In the genomic region with DNA sequence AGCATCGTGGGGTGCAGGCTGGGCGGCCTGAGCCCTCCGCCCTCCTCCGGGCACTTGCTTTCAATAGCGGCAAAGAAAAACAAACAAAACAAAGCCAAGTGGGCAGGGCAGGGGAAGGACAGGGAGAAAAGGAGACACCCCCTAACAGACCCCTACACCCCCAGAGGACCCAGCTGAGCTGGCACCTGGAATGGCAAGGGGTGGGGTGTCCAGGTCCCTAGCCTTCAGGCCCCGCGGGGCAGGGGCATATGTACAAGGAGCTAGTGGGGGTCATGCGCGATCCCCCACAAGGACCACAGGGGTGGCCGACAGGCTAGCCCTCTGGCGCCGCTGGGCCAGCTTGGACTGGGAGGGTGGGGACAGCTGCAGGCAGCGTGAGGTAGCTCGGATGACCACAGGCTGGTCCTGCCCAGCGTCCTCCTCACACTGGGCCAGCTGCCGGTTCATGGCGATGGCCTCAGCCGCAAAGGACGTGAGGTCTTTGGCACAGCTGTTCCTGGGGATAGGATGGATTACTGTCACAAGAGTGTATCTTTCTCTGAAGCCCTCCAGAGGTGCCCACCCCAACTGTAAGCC, we compare ENCODE assay signal across 18 mouse cellular contexts. TPM values are rescaled to one million over a fixed set of nuclear protein-coding genes. Genes with fewer than 3 reads are reported as not detected.
DNase-seq lines count a peak whose midpoint lies in the region; ATAC-seq and TF ChIP-seq lines count a peak whose summit lies in the region.
"Had no signal": no experiment of that assay in that cellular context is flagged by ENCODE, and none has a peak within 500 bp of the region (broad histone marks: within the 10 kb centered on the region; RNA-seq: fewer than 3 reads in every experiment).

No protein-coding gene starts in this region.

- no peak overlapping the region for H3K4me2 ChIP-seq in embryonic facial prominence, embryonic 13.5 days
- H3K4me2 ChIP-seq in limb, embryonic 14.5 days (replicated peaks; ENCODE audit: low read depth, low read length, severe bottlenecking), result no peak overlapping the region
- H3K4me2 ChIP-seq: forebrain, embryonic 12.5 days had no signal

- 69% methylated on average over 19 of the region's 19 CpGs for whole genome bisulfite sequencing in cerebellum, adult 2 months
- WGBS in kidney, adult 2 months, result 62% methylated on average over 19 of the region's 19 CpGs
- WGBS in embryonic facial prominence, embryonic 13.5 days, result 86% methylated on average over 19 of the region's 19 CpGs
- 78% methylated on average over 17 of the region's 19 CpGs for WGBS in limb, embryonic 14.5 days

- H3K9me3 ChIP-seq in embryonic facial prominence, embryonic 13.5 days, result no peaks in the 10 kb centered on the region
- H3K9me3 ChIP-seq in limb, embryonic 14.5 days (ENCODE audit: control insufficient read depth, low read length), result no peaks in the 10 kb centered on the region
- H3K9me3 ChIP-seq: forebrain, embryonic 12.5 days had no signal

- TF ChIP-seq POLR2A in cerebellum, adult 2 months (IDR thresholded peaks at IDR 0.05; ENCODE audit: borderline replicate concordance, insufficient read depth, low read length), result no peak
- TF ChIP-seq POLR2A in kidney, adult 2 months (IDR thresholded peaks at IDR 0.05; ENCODE audit: low read depth, low read length), result no peak
- TF ChIP-seq POLR2A in limb, embryonic 14.5 days (IDR thresholded peaks at IDR 0.05; ENCODE audit: borderline replicate concordance, extremely low read depth, insufficient read depth, insufficient read length), result no peak

- H3K36me3 ChIP-seq in kidney, adult 2 months (ENCODE audit: control insufficient read depth, insufficient read depth, low read length), result peaks cover 12% of the 10 kb centered on the region
- H3K36me3 ChIP-seq in embryonic facial prominence, embryonic 13.5 days, result peaks cover 65% of the 10 kb centered on the region
- peaks cover 61% of the 10 kb centered on the region for H3K36me3 ChIP-seq in limb, embryonic 14.5 days (ENCODE audit: control insufficient read depth, insufficient read depth, low read length)

- H3K27ac ChIP-seq in cerebellum, adult 2 months (ENCODE audit: insufficient read depth, low read length), result no peak overlapping the region
- H3K27ac ChIP-seq in kidney, adult 2 months (ENCODE audit: insufficient read depth, low read depth, low read length), result peak overlapping the region; percentile 90
- H3K27ac ChIP-seq in embryonic facial prominence, embryonic 13.5 days, result no peak overlapping the region
- no peak overlapping the region for H3K27ac ChIP-seq in limb, embryonic 14.5 days (replicated peaks; ENCODE audit: low read depth, low read length)
- H3K27ac ChIP-seq: forebrain, embryonic 12.5 days; liver, embryonic 14.5 days had no signal

- ATAC-seq in embryonic facial prominence, embryonic 13.5 days (ENCODE audit: insufficient number of reproducible peaks, insufficient read depth, low FRiP score, low TSS enrichment, low read depth), result no peak
- peak; percentile 18; the same call in 1 of the 2 replicates for ATAC-seq in limb, embryonic 14.5 days (ENCODE audit: low FRiP score, low read depth)
- ATAC-seq: activated CD4-positive, CD25-positive, alpha-beta regulatory T cell, adult 4 months had no signal

- no peak for TF ChIP-seq CTCF in cerebellum, adult 2 months (IDR thresholded peaks at IDR 0.05; ENCODE audit: borderline replicate concordance, insufficient read depth, low read depth, low read length)
- TF ChIP-seq CTCF in kidney, adult 2 months (conservative IDR thresholded peaks at IDR 0.05; ENCODE audit: insufficient read depth, insufficient read length, low read depth, low read length), result no peak

- H3K4me1 ChIP-seq in cerebellum, adult 2 months (ENCODE audit: control insufficient read depth, insufficient read depth, low read length), result peaks cover 59% of the 10 kb centered on the region
- H3K4me1 ChIP-seq in kidney, adult 2 months (ENCODE audit: control insufficient read depth, insufficient read depth, low read length), result peaks cover 59% of the 10 kb centered on the region
- peaks cover 31% of the 10 kb centered on the region for H3K4me1 ChIP-seq in embryonic facial prominence, embryonic 13.5 days
- H3K4me1 ChIP-seq in limb, embryonic 14.5 days (ENCODE audit: control insufficient read depth, insufficient read depth, low read length), result peaks cover 15% of the 10 kb centered on the region

- DNase-seq in cerebellum, adult 11-12 months, result peak; percentile 64
- no peak for DNase-seq in cerebellum, adult 2 months
- DNase-seq in kidney, adult 2 months, result no peak
- DNase-seq in kidney, adult 18-20 months, result no peak
- no peak for DNase-seq in limb, embryonic 14.5 days (ENCODE audit: low spot score)
- DNase-seq in right cerebral cortex, adult 18-20 months, result no peak
- DNase-seq in right cerebral cortex, postnatal 4 days, result no peak
- DNase-seq: heart, postnatal 36 days; kidney, postnatal 10 days; lung, postnatal 36 days; midbrain, embryonic 14.5 days; right cerebral cortex, postnatal 14 days; thymus, postnatal 4 days had no signal

- no peaks in the 10 kb centered on the region for H3K27me3 ChIP-seq in cerebellum, adult 2 months (ENCODE audit: control insufficient read depth, insufficient read depth, low read length)
- H3K27me3 ChIP-seq in kidney, adult 2 months (replicated peaks; ENCODE audit: control insufficient read depth, insufficient read depth, low read length), result no peaks in the 10 kb centered on the region
- H3K27me3 ChIP-seq in embryonic facial prominence, embryonic 13.5 days, result no peaks in the 10 kb centered on the region
- no peaks in the 10 kb centered on the region for H3K27me3 ChIP-seq in limb, embryonic 14.5 days (ENCODE audit: control insufficient read depth, insufficient read depth, low read length)
- H3K27me3 ChIP-seq: CH12.LX; forebrain, embryonic 12.5 days had no signal

- no peak overlapping the region for H3K4me3 ChIP-seq in cerebellum, adult 2 months (replicated peaks; ENCODE audit: insufficient read depth, low read depth, low read length)
- no peak overlapping the region for H3K4me3 ChIP-seq in kidney, adult 2 months (ENCODE audit: insufficient read depth, low read depth, low read length)
- H3K4me3 ChIP-seq in embryonic facial prominence, embryonic 13.5 days, result no peak overlapping the region
- no peak overlapping the region for H3K4me3 ChIP-seq in limb, embryonic 14.5 days (replicated peaks; ENCODE audit: low read length)
- H3K4me3 ChIP-seq: forebrain, embryonic 12.5 days had no signal

- H3K9ac ChIP-seq in embryonic facial prominence, embryonic 13.5 days, result peak overlapping the region; percentile 54; the same call in 1 of the 2 replicates
- H3K9ac ChIP-seq in limb, embryonic 14.5 days (ENCODE audit: low read depth, low read length, severe bottlenecking), result no peak overlapping the region
- H3K9ac ChIP-seq: liver, embryonic 14.5 days had no signal

RNA-seq across cellular contexts. Expression of a gene that starts 10.1 kb away (rescaled TPM):
- 106 and 108 TPM in 2 replicates for polyA plus RNA-seq in cerebellum, adult 2 months (2012; rRNA removed)
- 77.7 and 80.7 TPM in 2 replicates for polyA plus RNA-seq in kidney, adult 2 months (2012; rRNA removed)
- polyA plus RNA-seq in embryonic facial prominence, embryonic 13.5 days (2015; fragmentation: Nextera tagmentation; extraction: Ambion mirVana), result 76.8 and 82.4 TPM in 2 replicates
- 87.8 and 122 TPM in 2 replicates for polyA plus RNA-seq in limb, embryonic 14.5 days (2012; rRNA removed)
- 78.0 and 89.1 TPM in 2 replicates for polyA plus RNA-seq in limb, embryonic 14.5 days (2014; fragmentation: Nextera tagmentation; extraction: Ambion mirVana)

RNA-seq across cellular contexts. Expression of a gene that starts 11.0 kb away (rescaled TPM):
- 59.3 and 64.4 TPM in 2 replicates for polyA plus RNA-seq in cerebellum, adult 2 months (2012; rRNA removed)
- polyA plus RNA-seq in kidney, adult 2 months (2012; rRNA removed), result 163 and 210 TPM in 2 replicates
- 78.3 and 86.3 TPM in 2 replicates for polyA plus RNA-seq in embryonic facial prominence, embryonic 13.5 days (2015; fragmentation: Nextera tagmentation; extraction: Ambion mirVana)
- 108 and 147 TPM in 2 replicates for polyA plus RNA-seq in limb, embryonic 14.5 days (2012; rRNA removed)
- 93.0 and 97.7 TPM in 2 replicates for polyA plus RNA-seq in limb, embryonic 14.5 days (2014; fragmentation: Nextera tagmentation; extraction: Ambion mirVana)

RNA-seq across cellular contexts. Expression of a gene that starts 34.9 kb away (rescaled TPM):
- polyA plus RNA-seq in cerebellum, adult 2 months (2012; rRNA removed), result 12.6 and 14.2 TPM in 2 replicates
- polyA plus RNA-seq in kidney, adult 2 months (2012; rRNA removed), result 14.3 and 19.5 TPM in 2 replicates
- polyA plus RNA-seq in embryonic facial prominence, embryonic 13.5 days (2015; fragmentation: Nextera tagmentation; extraction: Ambion mirVana), result 45.8 and 46.3 TPM in 2 replicates
- 33.7 and 42.7 TPM in 2 replicates for polyA plus RNA-seq in limb, embryonic 14.5 days (2012; rRNA removed)
- 35.9 and 36.5 TPM in 2 replicates for polyA plus RNA-seq in limb, embryonic 14.5 days (2014; fragmentation: Nextera tagmentation; extraction: Ambion mirVana)

RNA-seq across cellular contexts. Expression of a gene that starts 35.1 kb away (rescaled TPM):
- 112 and 117 TPM in 2 replicates for polyA plus RNA-seq in cerebellum, adult 2 months (2012; rRNA removed)
- 36.8 and 39.5 TPM in 2 replicates for polyA plus RNA-seq in kidney, adult 2 months (2012; rRNA removed)
- 24.0 and 29.2 TPM in 2 replicates for polyA plus RNA-seq in embryonic facial prominence, embryonic 13.5 days (2015; fragmentation: Nextera tagmentation; extraction: Ambion mirVana)
- polyA plus RNA-seq in limb, embryonic 14.5 days (2012; rRNA removed), result 64.5 and 66.1 TPM in 2 replicates
- polyA plus RNA-seq in limb, embryonic 14.5 days (2014; fragmentation: Nextera tagmentation; extraction: Ambion mirVana), result 14.4 and 15.9 TPM in 2 replicates

RNA-seq across cellular contexts. Expression of a gene that starts 44.3 kb away (rescaled TPM):
- polyA plus RNA-seq in cerebellum, adult 2 months (2012; rRNA removed), result 208 and 218 TPM in 2 replicates
- polyA plus RNA-seq in kidney, adult 2 months (2012; rRNA removed), result 166 and 193 TPM in 2 replicates
- 131 and 169 TPM in 2 replicates for polyA plus RNA-seq in embryonic facial prominence, embryonic 13.5 days (2015; fragmentation: Nextera tagmentation; extraction: Ambion mirVana)
- polyA plus RNA-seq in limb, embryonic 14.5 days (2012; rRNA removed), result 253 and 298 TPM in 2 replicates
- polyA plus RNA-seq in limb, embryonic 14.5 days (2014; fragmentation: Nextera tagmentation; extraction: Ambion mirVana), result 110 and 125 TPM in 2 replicates
